12 mouse cellular contexts compared by ENCODE assay signal in the genomic region with DNA sequence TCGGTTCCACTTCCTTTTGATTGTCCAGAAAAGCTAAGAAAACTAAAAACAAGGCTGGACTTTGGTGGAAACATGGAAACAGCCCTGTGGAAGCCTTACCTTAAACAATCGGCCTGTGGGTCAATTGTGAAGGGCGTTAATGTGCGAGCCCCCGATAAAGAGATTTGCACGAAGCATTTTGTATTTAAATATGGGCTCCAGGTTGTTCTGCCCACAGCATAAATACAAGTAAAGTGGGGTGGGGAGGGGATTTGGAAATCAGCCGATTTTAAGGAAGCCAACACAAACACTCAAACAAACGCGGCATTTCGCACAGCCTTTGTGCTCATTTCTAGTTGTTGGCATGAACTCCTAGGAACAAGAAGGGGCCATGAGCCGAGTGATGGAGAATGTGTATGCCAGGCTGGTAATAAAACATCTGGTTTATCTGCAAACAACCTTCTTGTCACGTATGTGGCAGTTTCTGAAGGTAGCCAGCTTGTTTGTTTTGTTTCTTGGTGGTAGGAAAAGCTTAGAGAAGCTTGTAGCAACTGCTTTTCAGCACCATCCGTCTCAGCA.
DNase-seq lines count a peak whose midpoint lies in the region; ATAC-seq and TF ChIP-seq lines count a peak whose summit lies in the region.
"Had no signal": no experiment of that assay in that cellular context is flagged by ENCODE, and none has a peak within 500 bp of the region (broad histone marks: within the 10 kb centered on the region; RNA-seq: fewer than 3 reads in every experiment).

No protein-coding gene starts in this region.

- TF ChIP-seq CTCF in stomach, postnatal 0 days (IDR thresholded peaks at IDR 0.05; ENCODE audit: low read depth) = no peak

- no peaks in the 10 kb centered on the region for H3K27me3 ChIP-seq in hindbrain, embryonic 16.5 days (replicated peaks; ENCODE audit: control insufficient read depth, insufficient read depth, low read length)
- no peaks in the 10 kb centered on the region for H3K27me3 ChIP-seq in hindbrain, embryonic 12.5 days
- no peaks in the 10 kb centered on the region for H3K27me3 ChIP-seq in neural tube, embryonic 13.5 days
- no peaks in the 10 kb centered on the region for H3K27me3 ChIP-seq in stomach, postnatal 0 days (ENCODE audit: control insufficient read depth, insufficient read depth, low read length)
- H3K27me3 ChIP-seq: forebrain, embryonic 12.5 days; stomach, embryonic 15.5 days had no signal

- no peak overlapping the region for H3K4me3 ChIP-seq in hindbrain, embryonic 16.5 days (ENCODE audit: low read length)
- H3K4me3 ChIP-seq in hindbrain, embryonic 12.5 days = no peak overlapping the region
- H3K4me3 ChIP-seq in neural tube, embryonic 13.5 days = no peak overlapping the region
- H3K4me3 ChIP-seq in stomach, postnatal 0 days (ENCODE audit: low read depth, low read length) = no peak overlapping the region
- H3K4me3 ChIP-seq: forebrain, embryonic 12.5 days; stomach, embryonic 15.5 days had no signal

- H3K27ac ChIP-seq in hindbrain, embryonic 16.5 days (ENCODE audit: low read depth, low read length) = no peak overlapping the region
- H3K27ac ChIP-seq in hindbrain, embryonic 12.5 days = no peak overlapping the region
- no peak overlapping the region for H3K27ac ChIP-seq in neural tube, embryonic 13.5 days (replicated peaks)
- H3K27ac ChIP-seq in stomach, postnatal 0 days (replicated peaks) = no peak overlapping the region
- H3K27ac ChIP-seq: forebrain, embryonic 12.5 days; stomach, embryonic 15.5 days had no signal

- peak overlapping the region; percentile 24; the same call in 1 of the 2 replicates for H3K4me2 ChIP-seq in hindbrain, embryonic 16.5 days (ENCODE audit: low read length)
- no peak overlapping the region for H3K4me2 ChIP-seq in hindbrain, embryonic 12.5 days (replicated peaks)
- H3K4me2 ChIP-seq in neural tube, embryonic 13.5 days = 0 out of 2 replicates have a peak overlapping the region, but pooled peaks have one; percentile 4
- H3K4me2 ChIP-seq in stomach, postnatal 0 days (replicated peaks; ENCODE audit: low read depth) = peak overlapping the region; percentile 14; the same call in 1 of the 2 replicates
- H3K4me2 ChIP-seq: forebrain, embryonic 12.5 days; stomach, embryonic 15.5 days had no signal

- 68% methylated on average over 13 of the region's 13 CpGs for WGBS in hindbrain, embryonic 16.5 days
- 79% methylated on average over 13 of the region's 13 CpGs for WGBS in hindbrain, embryonic 12.5 days
- WGBS in neural tube, embryonic 13.5 days = 79% methylated on average over 13 of the region's 13 CpGs
- 45% methylated on average over 13 of the region's 13 CpGs for WGBS in stomach, postnatal 0 days

- ATAC-seq in hindbrain, embryonic 16.5 days = no peak
- ATAC-seq in hindbrain, embryonic 12.5 days (ENCODE audit: low FRiP score) = no peak
- ATAC-seq in neural tube, embryonic 13.5 days (ENCODE audit: low read depth) = no peak
- ATAC-seq in stomach, postnatal 0 days (ENCODE audit: low FRiP score, low TSS enrichment) = no peak
- ATAC-seq: liver, postnatal 0 days had no signal

- no peak for DNase-seq in neural tube, embryonic 10.5 days (ENCODE audit: extremely low spot score, low spot score)
- DNase-seq in heart, postnatal 10 days = peak; percentile 11 to 36
- DNase-seq in stomach, postnatal 0 days (ENCODE audit: low spot score) = no peak
- no peak for DNase-seq in adrenal gland, postnatal 14 days
- DNase-seq in retina, embryonic 14.5 days (ENCODE audit: low spot score) = no peak
- DNase-seq: cerebellum, postnatal 36 days; liver, postnatal 0 days had no signal

- H3K9me3 ChIP-seq in hindbrain, embryonic 16.5 days (ENCODE audit: control insufficient read depth, low read length) = no peaks in the 10 kb centered on the region
- H3K9me3 ChIP-seq in hindbrain, embryonic 12.5 days (replicated peaks) = no peaks in the 10 kb centered on the region
- no peaks in the 10 kb centered on the region for H3K9me3 ChIP-seq in neural tube, embryonic 13.5 days
- H3K9me3 ChIP-seq in stomach, postnatal 0 days (ENCODE audit: control insufficient read depth, low read length) = no peaks in the 10 kb centered on the region
- H3K9me3 ChIP-seq: forebrain, embryonic 12.5 days; stomach, embryonic 15.5 days had no signal

- intact Hi-C loops in heart, postnatal 10 days (cut with DNase I) = no loop called here

- no peak for TF ChIP-seq EP300 in stomach, postnatal 0 days (optimal IDR thresholded peaks at IDR 0.05)

- no peaks in the 10 kb centered on the region for H3K36me3 ChIP-seq in hindbrain, embryonic 16.5 days (ENCODE audit: control insufficient read depth, insufficient read depth, low read length)
- H3K36me3 ChIP-seq in hindbrain, embryonic 12.5 days = no peaks in the 10 kb centered on the region
- H3K36me3 ChIP-seq in neural tube, embryonic 13.5 days = no peaks in the 10 kb centered on the region
- no peaks in the 10 kb centered on the region for H3K36me3 ChIP-seq in stomach, postnatal 0 days (ENCODE audit: control insufficient read depth, insufficient read depth, low read length)
- H3K36me3 ChIP-seq: forebrain, embryonic 12.5 days; stomach, embryonic 15.5 days had no signal

- H3K4me1 ChIP-seq in hindbrain, embryonic 16.5 days (ENCODE audit: control insufficient read depth, insufficient read depth, low read depth, low read length) = no peaks in the 10 kb centered on the region
- no peaks in the 10 kb centered on the region for H3K4me1 ChIP-seq in hindbrain, embryonic 12.5 days
- no peaks in the 10 kb centered on the region for H3K4me1 ChIP-seq in neural tube, embryonic 13.5 days (replicated peaks)
- H3K4me1 ChIP-seq in stomach, postnatal 0 days (replicated peaks; ENCODE audit: control insufficient read depth, insufficient read depth) = no peaks in the 10 kb centered on the region
- H3K4me1 ChIP-seq: forebrain, embryonic 12.5 days had no signal

- H3K9ac ChIP-seq in hindbrain, embryonic 16.5 days (ENCODE audit: low read depth, low read length) = no peak overlapping the region
- no peak overlapping the region for H3K9ac ChIP-seq in hindbrain, embryonic 12.5 days
- H3K9ac ChIP-seq in neural tube, embryonic 13.5 days = no peak overlapping the region
- H3K9ac ChIP-seq in stomach, postnatal 0 days (ENCODE audit: low read length) = no peak overlapping the region
- H3K9ac ChIP-seq: forebrain, embryonic 12.5 days; liver, postnatal 0 days; stomach, embryonic 15.5 days had no signal

Comparison
In these comparisons a context has a peak if more than half of its experiments do, and no peak if none do; other contexts are left out.
1. DNase-seq: peak in heart, postnatal 10 days (2 of 2); none in neural tube, embryonic 10.5 days (single experiment), stomach, postnatal 0 days (single experiment), adrenal gland, postnatal 14 days (single experiment) and retina, embryonic 14.5 days (single experiment).